Mouse (Mus musculus) forebrain, postnatal 0 days (tissue): Measurements from ENCODE around the gene Oaz2. TPM values are rescaled to one million over a fixed set of nuclear protein-coding genes. Genes with fewer than 3 reads are reported as not detected.

Experiments used
- ATAC-seq: fragments of 200-750 bp; cut with Nextera tagmentation; 2 replicates; pipeline ENCODE4 v1.8.0; 2017; ENCODE audit warnings: mild to moderate bottlenecking, moderate library complexity
- DNase-seq: peaks from one replicate; pipeline ENCODE4 v3.0.0-alpha.2; 2015
- H3K27ac ChIP-seq: fragments of 300-500 bp; sonication (generic); 2 replicates; pipeline ENCODE4 v1.5.1; 2014; ENCODE audit warnings: low read depth, mild to moderate bottlenecking, antibody characterized with exemption, low read length, moderate library complexity, mixed read lengths
- H3K27me3 ChIP-seq: fragments of 300-500 bp; sonication (generic); 2 replicates; pipeline ENCODE4 v1.6.1; 2014; ENCODE audit warnings: mild to moderate bottlenecking, low read length, mixed read lengths; ENCODE audit not compliant: insufficient read depth
- H3K36me3 ChIP-seq: fragments of 300-500 bp; sonication (generic); 2 replicates; pipeline ENCODE4 v1.6.1; 2014; ENCODE audit warnings: mild to moderate bottlenecking, moderate library complexity; ENCODE audit not compliant: insufficient read depth
- H3K4me1 ChIP-seq: fragments of 300-500 bp; sonication (generic); 2 replicates; pipeline ENCODE4 v1.6.1; 2014; ENCODE audit warnings: antibody characterized with exemption; ENCODE audit not compliant: insufficient read depth
- H3K4me2 ChIP-seq: fragments of 300-500 bp; sonication (generic); 2 replicates; pipeline ENCODE4 v1.6.1; 2014; ENCODE audit warnings: low read depth, mild to moderate bottlenecking, moderate library complexity
- H3K4me3 ChIP-seq: fragments of 300-500 bp; sonication (generic); 2 replicates; pipeline ENCODE4 v1.5.1; 2014; ENCODE audit warnings: low read depth, low read length, mixed read lengths
- H3K9ac ChIP-seq: fragments of 300-500 bp; sonication (generic); 2 replicates; pipeline ENCODE4 v1.6.1; 2014; ENCODE audit warnings: mild to moderate bottlenecking
- H3K9me3 ChIP-seq: fragments of 300-500 bp; sonication (generic); 2 replicates; pipeline ENCODE4 v1.6.1; 2016; ENCODE audit warnings: low read length
- CTCF ChIP-seq: sonication (generic); IDR thresholded peaks from 2 replicates; pipeline ENCODE4 v1.5.1; 2016; ENCODE audit warnings: antibody characterized with exemption, control low read depth, low read depth
- WGBS: fragments of 180-500 bp; shearing (Covaris S2); extraction: QIAGEN DNeasy Blood & Tissue Kit; methylation state at CpG from one replicate; pipeline ENCODE4 v1.1.7; 2014; 5-methylcytosine and 5-hydroxymethylcytosine counted together
- polyA plus RNA-seq: library from polyadenylated mRNA; unstranded; fragments of >200 nt; fragmentation: Nextera tagmentation; extraction: Ambion mirVana; gene quantifications from 2 replicates; pipeline ENCODE4 v1.2.1, GENCODE M21; 2015
- total RNA-seq: library from RNA; depleted of rRNA; stranded (reverse); fragments of >200 nt; gene quantifications from 2 replicates; pipeline ENCODE4 v1.2.3, GENCODE M21; 2014; rRNA removed

Gene Oaz2
- total RNA-seq (284 and 301 TPM in 2 replicates), polyA plus RNA-seq (374 and 392 TPM in 2 replicates)

GRCm38 (mm10) chr9:65667701-65668100 lies at the start of gene Oaz2:
Gene Oaz2, plus strand, starts transcription at chr9:65668001.
- Histone ChIP-seq H3K9ac (no peak within 1 kb of the TSS), H3K4me1 (no peaks in the 10 kb centered on the region), H3K4me2 (no peak within 1 kb of the TSS), H3K4me3 (no peak within 1 kb of the TSS), H3K36me3 (no peaks in the 10 kb centered on the region), H3K27ac (no peak within 1 kb of the TSS), H3K9me3 (no peaks in the 10 kb centered on the region), H3K27me3 (no peaks in the 10 kb centered on the region)
- no peak for DNase-seq
- 93% methylated on average over 8 of the region's 8 CpGs for WGBS
- no peak for TF ChIP-seq CTCF
- ATAC-seq, result no peak

- no peaks in the 10 kb centered on the region for H3K4me1 ChIP-seq
- H3K9me3 ChIP-seq, result no peaks in the 10 kb centered on the region
- no peak for TF ChIP-seq CTCF
- ATAC-seq, result no peak
- H3K27me3 ChIP-seq, result no peaks in the 10 kb centered on the region
- DNase-seq, result no peak
- H3K4me2 ChIP-seq, result no peak overlapping the region
- 64% methylated on average over 3 of the region's 3 CpGs for WGBS
- no peaks in the 10 kb centered on the region for H3K36me3 ChIP-seq
- H3K9ac ChIP-seq, result no peak overlapping the region
- no peak overlapping the region for H3K4me3 ChIP-seq
- H3K27ac ChIP-seq, result no peak overlapping the region
Observed at GRCm38 (mm10) chr9:65619311-65619710, 48.5 kb upstream of the Oaz2 start.

GRCm38 (mm10) chr9:65621196-65621595 lies 46.6 kb upstream of the Oaz2 start:
- Histone ChIP-seq H3K4me2 (no peak overlapping the region), H3K4me1 (no peaks in the 10 kb centered on the region), H3K4me3 (no peak overlapping the region), H3K27me3 (no peaks in the 10 kb centered on the region), H3K9me3 (no peaks in the 10 kb centered on the region), H3K36me3 (no peaks in the 10 kb centered on the region), H3K9ac (no peak overlapping the region), H3K27ac (no peak overlapping the region)
- 87% methylated on average over 4 of the region's 4 CpGs for WGBS
- no peak for ATAC-seq
- TF ChIP-seq CTCF, result no peak
- DNase-seq, result no peak

GRCm38 (mm10) chr9:65621666-65622065 lies 46.1 kb upstream of the Oaz2 start:
- ATAC-seq (no peak), DNase-seq (no peak)
- H3K4me2 ChIP-seq, result no peak overlapping the region
- H3K36me3 ChIP-seq, result no peaks in the 10 kb centered on the region
- WGBS, result 80% methylated on average over 2 of the region's 2 CpGs
- no peak overlapping the region for H3K9ac ChIP-seq
- H3K9me3 ChIP-seq, result no peaks in the 10 kb centered on the region
- H3K27ac ChIP-seq, result no peak overlapping the region
- no peak for TF ChIP-seq CTCF
- H3K4me3 ChIP-seq, result no peak overlapping the region
- no peaks in the 10 kb centered on the region for H3K4me1 ChIP-seq
- H3K27me3 ChIP-seq, result no peaks in the 10 kb centered on the region

GRCm38 (mm10) chr9:65622826-65623225 lies 45.0 kb upstream of the Oaz2 start:
- Histone ChIP-seq H3K27ac (no peak overlapping the region), H3K36me3 (no peaks in the 10 kb centered on the region), H3K4me1 (no peaks in the 10 kb centered on the region), H3K4me3 (no peak overlapping the region), H3K9ac (no peak overlapping the region), H3K4me2 (no peak overlapping the region), H3K9me3 (no peaks in the 10 kb centered on the region), H3K27me3 (no peaks in the 10 kb centered on the region; the same call in 1 of the 2 replicates)
- DNase-seq, result no peak
- ATAC-seq, result no peak
- WGBS, result 88% methylated on average over 5 of the region's 5 CpGs
- TF ChIP-seq CTCF, result no peak

- Histone ChIP-seq H3K36me3 (no peaks in the 10 kb centered on the region), H3K27me3 (peaks cover 9% of the 10 kb centered on the region), H3K9ac (no peak overlapping the region), H3K4me2 (no peak overlapping the region), H3K27ac (no peak overlapping the region), H3K4me3 (no peak overlapping the region), H3K9me3 (no peaks in the 10 kb centered on the region), H3K4me1 (no peaks in the 10 kb centered on the region)
- ATAC-seq, result no peak
- WGBS, result 67% methylated on average over 2 of the region's 2 CpGs
- no peak for DNase-seq
- no peak for TF ChIP-seq CTCF
Observed at GRCm38 (mm10) chr9:65624266-65624665, 43.5 kb upstream of the Oaz2 start.

GRCm38 (mm10) chr9:65629025-65629766 lies 38.6 kb upstream of the Oaz2 start, which contains the start of gene Rbpms2:
Gene Rbpms2, plus strand, starts transcription at chr9:65629648.
- 4% methylated on average over 33 of the region's 40 CpGs for WGBS
- H3K4me2 ChIP-seq, result peak within 1 kb of the TSS; percentile 98
- H3K27me3 ChIP-seq, result peaks cover 29% of the 10 kb centered on the region
- no peak for DNase-seq
- no peaks in the 10 kb centered on the region for H3K9me3 ChIP-seq
- TF ChIP-seq CTCF, result no peak
- peak within 1 kb of the TSS; percentile 51 for H3K9ac ChIP-seq
- no peaks in the 10 kb centered on the region for H3K4me1 ChIP-seq
- peak within 1 kb of the TSS; percentile 62 for H3K4me3 ChIP-seq
- no peak for ATAC-seq
- H3K27ac ChIP-seq, result no peak within 1 kb of the TSS
- no peaks in the 10 kb centered on the region for H3K36me3 ChIP-seq
